Mouse (Mus musculus) c-Kit-negative CD71-positive TER-119-positive erythroid progenitor cells, embryonic 14.5 days (primary cell): Measurements from ENCODE around the gene Nbeal1.
"Not testable (repeated sequence)": the region's sequence is repeated elsewhere in the genome, so short reads cannot be mapped to it uniquely, and the experiment has no call there.

Experiments
- DNase-seq: peaks from one replicate; pipeline ENCODE4 v3.0.0-alpha.2; 2013; ENCODE audit warnings: low read depth, low spot score

The Nbeal1 gene

GRCm38 (mm10) chr1:60179932-60180783 lies at the start of gene Nbeal1:
Gene Nbeal1 (plus strand): TSS chr1:60180599.
- DNase-seq, result peak; percentile 92

GRCm38 (mm10) chr1:60137346-60137745 lies 43.1 kb upstream of the Nbeal1 start:
- no peak for DNase-seq

- DNase-seq, result no peak
Measured at GRCm38 (mm10) chr1:60152700-60153099, 27.7 kb upstream of the Nbeal1 start.

- DNase-seq, result no peak
Measured at GRCm38 (mm10) chr1:60156651-60157050, 23.7 kb upstream of the Nbeal1 start.

- DNase-seq, result no peak
Measured at GRCm38 (mm10) chr1:60158411-60158810, 22.0 kb upstream of the Nbeal1 start.

GRCm38 (mm10) chr1:60163676-60164075 lies 16.7 kb upstream of the Nbeal1 start:
- no peak for DNase-seq

- DNase-seq, result no peak
Measured at GRCm38 (mm10) chr1:60169626-60170025, 10.8 kb upstream of the Nbeal1 start.

- DNase-seq, result no peak
Measured at GRCm38 (mm10) chr1:60170251-60170650, 10.1 kb upstream of the Nbeal1 start.

GRCm38 (mm10) chr1:60173119-60173518 lies 7.3 kb upstream of the Nbeal1 start:
- DNase-seq, result no peak

- DNase-seq, result not testable (repeated sequence)
Measured at GRCm38 (mm10) chr1:60177814-60178213, 2.6 kb upstream of the Nbeal1 start.

GRCm38 (mm10) chr1:60179376-60179775 lies 1.0 kb upstream of the Nbeal1 start:
- no peak for DNase-seq

- no peak for DNase-seq
Measured at GRCm38 (mm10) chr1:60180784-60181221, 404 bp downstream of the Nbeal1 start.

- no peak for DNase-seq
Measured at GRCm38 (mm10) chr1:60188454-60188853, 8.1 kb downstream of the Nbeal1 start.

GRCm38 (mm10) chr1:60196813-60197212 lies 16.4 kb downstream of the Nbeal1 start:
- no peak for DNase-seq

- no peak for DNase-seq
Measured at GRCm38 (mm10) chr1:60199006-60199405, 18.6 kb downstream of the Nbeal1 start.

GRCm38 (mm10) chr1:60236261-60236660 lies 55.9 kb downstream of the Nbeal1 start:
- no peak for DNase-seq

GRCm38 (mm10) chr1:60240430-60240829 lies 60.0 kb downstream of the Nbeal1 start:
- no peak for DNase-seq

- no peak for DNase-seq
Measured at GRCm38 (mm10) chr1:60268113-60268512, 87.7 kb downstream of the Nbeal1 start.

- DNase-seq, result no peak
Measured at GRCm38 (mm10) chr1:60269314-60269713, 88.9 kb downstream of the Nbeal1 start.

GRCm38 (mm10) chr1:60272471-60272870 lies 92.1 kb downstream of the Nbeal1 start:
- no peak for DNase-seq

- no peak for DNase-seq
Measured at GRCm38 (mm10) chr1:60293921-60294320, 113.5 kb downstream of the Nbeal1 start.

GRCm38 (mm10) chr1:60342808-60343629 lies 162.6 kb downstream of the Nbeal1 start, which contains the start of gene Cyp20a1:
Gene Cyp20a1 (plus strand): TSS chr1:60343323.
- peak; percentile 66 for DNase-seq
